Mouse (Mus musculus) intestine, embryonic 14.5 days (tissue): Measurements from ENCODE around the gene Sept9. TPM values are rescaled to one million over a fixed set of nuclear protein-coding genes. Genes with fewer than 3 reads are reported as not detected.
"Not testable (repeated sequence)": the region's sequence is repeated elsewhere in the genome, so short reads cannot be mapped to it uniquely, and the experiment has no call there.

Experiments
- ATAC-seq: fragments of 200-750 bp; cut with Nextera tagmentation; replicated peaks from 2 replicates; pipeline ENCODE4 v1.8.0; 2017; ENCODE audit warnings: low read depth, moderate number of reproducible peaks, moderate TSS enrichment, moderate library complexity; ENCODE audit not compliant: low FRiP score, low TSS enrichment
- DNase-seq: peaks from one replicate; pipeline ENCODE4 v3.0.0-alpha.2; 2018; ENCODE audit warnings: low spot score
- H3K27ac ChIP-seq: fragments of 300-500 bp; sonication (generic); 2 replicates; pipeline ENCODE4 v1.5.1; 2014; ENCODE audit warnings: low read depth, mild to moderate bottlenecking, control low read depth
- H3K27me3 ChIP-seq: fragments of 300-500 bp; sonication (generic); replicated peaks from 2 replicates; pipeline ENCODE4 v1.6.1; 2014; ENCODE audit warnings: low read length, control low read depth; ENCODE audit not compliant: control insufficient read depth, insufficient read depth
- H3K36me3 ChIP-seq: fragments of 300-500 bp; sonication (generic); 2 replicates; pipeline ENCODE4 v1.6.1; 2014; ENCODE audit warnings: low read length, control low read depth; ENCODE audit not compliant: control insufficient read depth, insufficient read depth
- H3K4me1 ChIP-seq: fragments of 300-500 bp; sonication (generic); replicated peaks from 2 replicates; pipeline ENCODE4 v1.6.1; 2014; ENCODE audit warnings: low read length, control low read depth, mixed read lengths; ENCODE audit not compliant: control insufficient read depth, insufficient read depth
- H3K4me2 ChIP-seq: fragments of 300-500 bp; sonication (generic); 2 replicates; pipeline ENCODE4 v1.6.1; 2014; ENCODE audit warnings: low read length
- H3K4me3 ChIP-seq: fragments of 300-500 bp; sonication (generic); 2 replicates; pipeline ENCODE4 v1.5.1; 2014; ENCODE audit warnings: low read depth, low read length, control low read depth, mixed read lengths
- H3K9ac ChIP-seq: fragments of 300-500 bp; sonication (generic); 2 replicates; pipeline ENCODE4 v1.6.1; 2014; ENCODE audit warnings: mild to moderate bottlenecking, low read length
- H3K9me3 ChIP-seq: fragments of 300-500 bp; sonication (generic); 2 replicates; pipeline ENCODE4 v1.6.1; 2016; ENCODE audit warnings: low read length, control low read depth; ENCODE audit not compliant: control insufficient read depth
- WGBS: fragments of 180-500 bp; shearing (Covaris S2); extraction: QIAGEN DNeasy Blood & Tissue Kit; methylation state at CpG from one replicate; pipeline ENCODE4 v1.1.7; 2014; 5-methylcytosine and 5-hydroxymethylcytosine counted together
- polyA plus RNA-seq: library from polyadenylated mRNA; unstranded; fragments of >200 nt; fragmentation: Nextera tagmentation; extraction: Ambion mirVana; gene quantifications from 2 replicates; pipeline ENCODE4 v1.2.1, GENCODE M21; 2014

Sept9 gene
- polyA plus RNA-seq, 1 experiment from 2014 or later, result 143 TPM

- H3K9ac ChIP-seq, result peak overlapping the region; percentile 14; the same call in 1 of the 2 replicates
- H3K4me1 ChIP-seq, result peaks cover 75% of the 10 kb centered on the region
- H3K27ac ChIP-seq, result peak overlapping the region; percentile 93
- 28% methylated on average over 6 of the region's 6 CpGs for WGBS
- ATAC-seq (peak; percentile 44), DNase-seq (no peak)
- H3K9me3 ChIP-seq, result no peaks in the 10 kb centered on the region
- no peaks in the 10 kb centered on the region for H3K27me3 ChIP-seq
- peak overlapping the region; percentile 86 for H3K4me2 ChIP-seq
- peak overlapping the region; percentile 61; the same call in 1 of the 2 replicates for H3K4me3 ChIP-seq
- no peaks in the 10 kb centered on the region for H3K36me3 ChIP-seq
These were observed 134.6 kb downstream of the Sept9 start for GRCm38 (mm10) chr11:117334101-117334500.

- Histone ChIP-seq H3K4me2 (peak overlapping the region; percentile 86), H3K27ac (peak overlapping the region; percentile 93), H3K9ac (0 out of 2 replicates have a peak overlapping the region, but pooled peaks have one; percentile 14), H3K27me3 (no peaks in the 10 kb centered on the region), H3K4me1 (peaks cover 75% of the 10 kb centered on the region), H3K9me3 (no peaks in the 10 kb centered on the region), H3K36me3 (no peaks in the 10 kb centered on the region), H3K4me3 (no peak overlapping the region)
- 88% methylated on average over 2 of the region's 2 CpGs for whole genome bisulfite sequencing
- ATAC-seq, result no peak
- no peak for DNase-seq
These were observed 135.7 kb downstream of the Sept9 start for GRCm38 (mm10) chr11:117335146-117335545.

- Histone ChIP-seq H3K4me1 (peaks cover 64% of the 10 kb centered on the region), H3K9me3 (no peaks in the 10 kb centered on the region)
These were observed 136.8 kb downstream of the Sept9 start for GRCm38 (mm10) chr11:117336081-117336788.

GRCm38 (mm10) chr11:117337749-117338148 lies 138.3 kb downstream of the Sept9 start:
- H3K4me2 ChIP-seq, result no peak overlapping the region
- ATAC-seq, result no peak
- H3K27me3 ChIP-seq, result no peaks in the 10 kb centered on the region
- H3K27ac ChIP-seq, result no peak overlapping the region
- no peak for DNase-seq
- H3K9ac ChIP-seq, result no peak overlapping the region
- H3K9me3 ChIP-seq, result no peaks in the 10 kb centered on the region
- 89% methylated on average over 9 of the region's 9 CpGs for WGBS
- H3K36me3 ChIP-seq, result no peaks in the 10 kb centered on the region
- H3K4me3 ChIP-seq, result no peak overlapping the region
- H3K4me1 ChIP-seq, result peaks cover 57% of the 10 kb centered on the region

More at GRCm38 (mm10) chr11:117336081-117336788, 136.8 kb downstream of the Sept9 start:
- Histone ChIP-seq H3K4me2 (no peak overlapping the region), H3K36me3 (no peaks in the 10 kb centered on the region), H3K27ac (no peak overlapping the region), H3K9ac (no peak overlapping the region), H3K27me3 (no peaks in the 10 kb centered on the region), H3K4me3 (no peak overlapping the region)
- WGBS, result 70% methylated on average over 7 of the region's 7 CpGs
- no peak for DNase-seq
- no peak for ATAC-seq

GRCm38 (mm10) chr11:117338503-117338902 lies 139.0 kb downstream of the Sept9 start:
- no peak overlapping the region for H3K4me2 ChIP-seq
- H3K27ac ChIP-seq, result 0 out of 2 replicates have a peak overlapping the region, but pooled peaks have one; percentile 6
- H3K9me3 ChIP-seq, result no peaks in the 10 kb centered on the region
- no peak overlapping the region for H3K9ac ChIP-seq
- no peak overlapping the region for H3K4me3 ChIP-seq
- peaks cover 49% of the 10 kb centered on the region for H3K4me1 ChIP-seq
- no peaks in the 10 kb centered on the region for H3K36me3 ChIP-seq
- H3K27me3 ChIP-seq, result no peaks in the 10 kb centered on the region
- DNase-seq, result no peak
- ATAC-seq, result no peak
- WGBS, result 40% methylated on average over 8 of the region's 8 CpGs

- H3K4me2 ChIP-seq, result no peak overlapping the region
- H3K9me3 ChIP-seq, result no peaks in the 10 kb centered on the region
- DNase-seq (no peak), ATAC-seq (no peak)
- no peak overlapping the region for H3K4me3 ChIP-seq
- no peaks in the 10 kb centered on the region for H3K27me3 ChIP-seq
- 84% methylated on average over 3 of the region's 3 CpGs for WGBS
- peaks cover 49% of the 10 kb centered on the region for H3K4me1 ChIP-seq
- H3K9ac ChIP-seq, result no peak overlapping the region
- 0 out of 2 replicates have a peak overlapping the region, but pooled peaks have one; percentile 6 for H3K27ac ChIP-seq
- H3K36me3 ChIP-seq, result no peaks in the 10 kb centered on the region
These were observed 139.6 kb downstream of the Sept9 start for GRCm38 (mm10) chr11:117339050-117339449.

- Histone ChIP-seq H3K27me3 (no peaks in the 10 kb centered on the region), H3K36me3 (no peaks in the 10 kb centered on the region), H3K4me2 (no peak overlapping the region), H3K4me3 (no peak overlapping the region), H3K9ac (no peak overlapping the region), H3K9me3 (no peaks in the 10 kb centered on the region), H3K4me1 (peaks cover 55% of the 10 kb centered on the region), H3K27ac (no peak overlapping the region)
- DNase-seq (no peak), ATAC-seq (no peak)
- 68% methylated on average over 7 of the region's 7 CpGs for WGBS
These were observed 141.8 kb downstream of the Sept9 start for GRCm38 (mm10) chr11:117341218-117341617.

- Histone ChIP-seq H3K9ac (no peak overlapping the region), H3K4me3 (no peak overlapping the region), H3K4me2 (no peak overlapping the region), H3K36me3 (no peaks in the 10 kb centered on the region), H3K27ac (no peak overlapping the region), H3K4me1 (peaks cover 60% of the 10 kb centered on the region), H3K9me3 (no peaks in the 10 kb centered on the region), H3K27me3 (no peaks in the 10 kb centered on the region)
- 88% methylated on average over 7 of the region's 7 CpGs for WGBS
- ATAC-seq, result no peak
- DNase-seq, result no peak
These were observed 142.6 kb downstream of the Sept9 start for GRCm38 (mm10) chr11:117342076-117342475.

GRCm38 (mm10) chr11:117342490-117342889 lies 143.0 kb downstream of the Sept9 start:
- not testable (repeated sequence) for H3K9me3 ChIP-seq, DNase-seq, ATAC-seq, H3K9ac ChIP-seq, H3K27me3 ChIP-seq, H3K36me3 ChIP-seq, H3K4me3 ChIP-seq, H3K27ac ChIP-seq, H3K4me2 ChIP-seq
- WGBS, result 91% methylated on average over 5 of the region's 6 CpGs
- H3K4me1 ChIP-seq, result peaks cover 63% of the 10 kb centered on the region
